Mouse (Mus musculus) megakaryocyte, embryonic 14.5 days (primary cell): Measurements from ENCODE around the gene Cyp4a32. TPM values are rescaled to one million over a fixed set of nuclear protein-coding genes. Genes with fewer than 3 reads are reported as not detected.
"Not testable (repeated sequence)": the region's sequence is repeated elsewhere in the genome, so short reads cannot be mapped to it uniquely, and the experiment has no call there.

ENCODE experiments used
- H3K27me3 ChIP-seq: replicated peaks from 2 replicates; pipeline ENCODE3; 2012; ENCODE audit warnings: inconsistent platforms
- H3K36me3 ChIP-seq: replicated peaks from 2 replicates; pipeline ENCODE3; 2012; ENCODE audit warnings: low read length, inconsistent platforms, mixed read lengths
- H3K4me1 ChIP-seq: 2 replicates; pipeline ENCODE4 v1.6.1; 2012; ENCODE audit warnings: inconsistent platforms
- H3K4me3 ChIP-seq: replicated peaks from 2 replicates; pipeline ENCODE3; 2012; ENCODE audit warnings: moderate library complexity, mild to moderate bottlenecking, inconsistent platforms
- H3K9me3 ChIP-seq: 2 replicates; pipeline ENCODE4 v1.6.1; 2012; ENCODE audit warnings: inconsistent platforms
- FLI1 ChIP-seq: IDR thresholded peaks from 2 replicates; pipeline ENCODE4 v1.6.1; 2012; ENCODE audit warnings: low read length, inconsistent platforms, mixed read lengths
- GATA1 ChIP-seq: IDR thresholded peaks from 3 replicates; pipeline ENCODE4 v1.6.1; 2012; ENCODE audit warnings: mixed read lengths, low read length, inconsistent platforms, borderline replicate concordance
- polyA plus RNA-seq: library from polyadenylated mRNA; stranded (reverse); fragments of >175 nt; gene quantifications from 2 replicates; pipeline ENCODE4 v1.2.3, GENCODE M21; 2012; ENCODE audit warnings: low replicate concordance; ENCODE audit not compliant: insufficient read depth

Gene Cyp4a32
- polyA plus RNA-seq, 1 experiment: not detected

DNA sequence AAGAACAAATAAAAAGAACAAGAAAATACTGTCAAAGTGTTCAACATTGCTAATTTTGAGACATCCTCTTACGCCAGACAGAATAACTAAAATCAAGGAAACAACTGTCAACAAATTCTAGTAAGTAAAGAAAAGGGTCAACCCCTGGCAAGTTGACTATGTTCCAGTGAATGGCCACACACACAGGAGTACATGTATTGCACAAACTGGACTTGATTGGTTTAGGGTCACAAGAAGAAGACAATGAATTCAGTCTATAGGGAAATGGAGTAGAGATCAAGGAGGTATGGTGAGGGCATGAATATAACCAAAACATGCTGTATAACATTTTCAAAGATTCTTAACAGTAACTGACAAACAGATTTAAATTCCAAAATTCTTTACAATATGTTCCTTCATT is 4.4 kb upstream of the Cyp4a32 start:
- no peak for TF ChIP-seq FLI1
- TF ChIP-seq GATA1: no peak
- no peaks in the 10 kb centered on the region for H3K36me3 ChIP-seq
- H3K27me3 ChIP-seq: no peaks in the 10 kb centered on the region
- H3K4me1 ChIP-seq: peaks cover 3% of the 10 kb centered on the region; the same call in 1 of the 2 replicates
- no peaks in the 10 kb centered on the region for H3K9me3 ChIP-seq
- H3K4me3 ChIP-seq: no peak overlapping the region

DNA sequence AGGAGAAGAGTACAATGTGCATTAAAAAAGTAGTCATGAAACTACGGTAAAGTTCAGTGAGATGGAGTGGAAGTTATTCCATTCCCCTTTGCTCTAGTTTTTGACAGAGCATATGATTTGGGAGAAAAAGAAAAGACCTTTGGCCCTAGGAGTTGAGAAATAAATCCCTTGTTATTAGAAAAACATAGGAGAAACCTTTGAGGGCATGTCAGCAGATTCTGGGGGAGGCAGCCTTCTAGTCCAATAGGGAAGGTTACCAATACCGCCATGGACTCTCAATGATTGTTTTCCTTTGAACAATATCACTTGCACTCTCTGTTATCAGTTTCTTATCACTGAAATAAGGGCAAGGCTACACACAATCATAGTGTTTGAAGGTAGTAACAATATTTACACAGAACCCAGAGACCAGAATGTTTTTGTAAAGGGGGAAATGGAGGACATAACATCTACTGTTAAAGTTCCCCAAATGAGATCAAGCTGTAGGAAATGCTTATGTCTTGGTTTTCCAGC is 3.9 kb upstream of the Cyp4a32 start:
- H3K36me3 ChIP-seq: no peaks in the 10 kb centered on the region
- H3K27me3 ChIP-seq: no peaks in the 10 kb centered on the region
- no peak overlapping the region for H3K4me3 ChIP-seq
- TF ChIP-seq GATA1 (no peak), FLI1 (no peak)
- H3K9me3 ChIP-seq: no peaks in the 10 kb centered on the region
- H3K4me1 ChIP-seq: peaks cover 3% of the 10 kb centered on the region; the same call in 1 of the 2 replicates

DNA sequence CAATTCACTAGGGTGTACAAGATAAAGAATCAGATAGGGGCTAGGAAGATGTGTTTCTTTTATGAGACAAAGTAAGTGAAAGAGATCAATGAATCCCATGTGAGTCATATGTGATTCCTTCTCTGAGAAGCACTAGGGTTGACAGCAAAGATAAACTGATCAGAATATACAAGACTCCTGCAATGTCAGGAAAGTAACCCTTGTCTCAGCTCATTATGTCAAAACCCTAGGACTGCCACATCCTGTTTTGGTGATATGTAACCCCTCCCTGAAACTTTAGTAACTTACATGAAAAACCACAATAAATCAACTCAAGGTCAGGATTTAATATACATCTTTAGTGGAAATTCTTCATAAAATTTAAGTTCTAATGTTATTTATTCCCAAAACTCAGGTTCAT is 13.2 kb downstream of the Cyp4a32 start:
- Histone ChIP-seq H3K36me3 (no peaks in the 10 kb centered on the region), H3K4me1 (no peaks in the 10 kb centered on the region)
- TF ChIP-seq FLI1 (no peak), GATA1 (no peak)

DNA sequence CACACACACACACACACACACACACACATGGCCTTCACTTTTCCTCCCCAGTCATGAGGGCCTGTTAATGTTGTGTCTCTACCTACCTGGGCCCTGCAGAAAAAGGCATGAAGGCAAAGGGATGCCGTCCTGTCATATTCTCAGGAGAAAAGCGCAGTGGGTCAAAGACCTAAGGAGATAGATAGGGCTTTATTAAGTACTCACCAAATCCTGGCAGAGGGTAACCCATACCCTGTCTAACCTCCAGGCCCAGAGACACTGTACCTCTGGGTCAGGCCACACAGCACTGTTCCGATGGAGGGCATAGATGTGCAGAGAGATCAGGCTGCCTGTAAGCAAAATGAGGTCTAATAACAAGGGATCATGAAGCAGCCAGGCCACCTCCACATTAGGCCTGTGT is 24.8 kb downstream of the Cyp4a32 start:
- H3K4me3 ChIP-seq, H3K9me3 ChIP-seq, H3K4me1 ChIP-seq, H3K27me3 ChIP-seq, H3K36me3 ChIP-seq: not testable (repeated sequence)

More for the DNA sequence above, 13.2 kb downstream of the Cyp4a32 start:
- Histone ChIP-seq H3K27me3 (no peaks in the 10 kb centered on the region), H3K4me3 (no peak overlapping the region), H3K9me3 (no peaks in the 10 kb centered on the region)

DNA sequence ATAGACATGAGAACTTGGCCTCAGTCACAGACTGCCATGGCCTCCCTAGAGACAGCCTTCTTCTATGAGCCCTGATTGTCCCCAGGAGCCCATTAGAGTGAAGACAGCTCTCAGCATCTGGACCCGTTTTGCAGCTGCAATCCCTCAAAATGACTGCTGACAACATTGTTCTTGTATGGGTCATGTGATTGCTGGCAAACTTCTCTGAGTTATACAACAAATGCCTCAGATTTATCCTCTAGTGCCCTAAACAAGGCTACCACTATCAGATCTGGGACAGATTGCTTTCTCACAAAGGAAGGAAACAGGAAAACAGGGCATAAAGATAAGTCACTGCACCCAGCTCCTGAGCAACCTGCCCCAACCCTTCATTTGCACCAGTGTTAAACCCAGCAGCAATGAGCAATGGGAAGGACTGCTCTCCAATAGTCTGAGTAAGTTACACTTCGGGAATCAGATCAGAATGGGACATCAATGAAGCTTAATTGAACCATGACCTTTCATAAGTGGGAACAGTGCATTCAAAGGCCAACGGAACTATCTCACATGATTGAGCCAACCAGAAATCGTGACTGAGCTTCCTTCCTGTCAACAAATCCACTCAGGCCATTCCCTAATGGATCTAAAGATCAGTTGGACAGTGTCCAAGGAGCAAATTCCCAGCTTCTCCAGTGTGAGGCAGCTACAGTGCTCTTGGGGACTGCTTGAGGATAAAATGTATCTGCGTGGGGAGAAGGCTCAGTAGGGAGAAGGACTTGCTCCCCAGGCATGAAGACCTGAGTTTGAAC is 42.4 kb downstream of the Cyp4a32 start:
- Histone ChIP-seq H3K9me3 (no peaks in the 10 kb centered on the region), H3K36me3 (no peaks in the 10 kb centered on the region), H3K27me3 (peaks cover 5% of the 10 kb centered on the region), H3K4me1 (no peaks in the 10 kb centered on the region), H3K4me3 (no peak overlapping the region)
- TF ChIP-seq GATA1: no peak
- TF ChIP-seq FLI1: no peak

DNA sequence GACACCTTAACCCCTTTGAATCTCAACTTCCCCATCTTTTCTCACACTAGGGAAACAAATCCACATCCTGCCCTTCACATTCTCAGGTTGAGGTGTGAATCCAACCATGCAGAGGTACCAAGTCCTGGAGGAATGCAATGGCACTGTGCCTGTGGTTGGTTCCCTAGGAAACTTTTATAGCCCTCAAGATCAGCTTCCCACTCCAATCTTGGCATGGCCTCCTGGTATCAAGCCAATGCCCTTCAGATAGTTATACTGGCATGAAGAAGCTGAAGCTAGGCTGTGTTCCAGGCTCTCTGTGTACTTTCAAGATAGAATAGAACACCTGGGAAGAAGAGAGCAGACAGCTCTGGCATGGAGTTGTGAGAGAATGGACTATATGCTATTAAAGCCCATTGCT is 44.6 kb downstream of the Cyp4a32 start:
- H3K4me3 ChIP-seq: no peak overlapping the region
- H3K9me3 ChIP-seq: no peaks in the 10 kb centered on the region
- no peaks in the 10 kb centered on the region for H3K4me1 ChIP-seq
- TF ChIP-seq GATA1: no peak
- no peak for TF ChIP-seq FLI1
- H3K27me3 ChIP-seq: peaks cover 5% of the 10 kb centered on the region
- H3K36me3 ChIP-seq: no peaks in the 10 kb centered on the region

DNA sequence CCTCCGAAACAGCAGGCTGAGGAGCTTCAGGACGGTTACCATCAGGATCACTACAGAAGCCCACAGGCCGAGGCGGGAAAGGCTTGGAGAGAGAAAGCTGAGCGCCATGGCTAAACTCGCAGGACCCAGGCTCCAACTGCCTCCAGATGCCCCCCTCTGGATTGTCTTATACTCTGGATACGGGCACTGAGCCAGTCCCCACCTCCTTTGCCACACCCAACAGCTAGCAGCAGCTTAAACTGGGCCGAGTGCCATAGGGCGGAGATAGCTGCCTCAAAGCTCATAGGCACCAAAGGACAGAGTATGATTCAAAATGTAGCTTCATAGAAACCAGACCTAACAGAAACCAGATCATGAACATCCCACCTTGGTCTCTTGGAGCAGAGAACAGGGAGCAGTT is 46.8 kb downstream of the Cyp4a32 start, which contains the start of gene Cyp4b1:
TSS of gene Cyp4b1 (minus strand) at position 144 of the 400 bp plus-strand sequence.
- TF ChIP-seq FLI1: no peak
- TF ChIP-seq GATA1: no peak
- Histone ChIP-seq H3K4me1 (no peaks in the 10 kb centered on the region), H3K9me3 (no peaks in the 10 kb centered on the region), H3K27me3 (peaks cover 5% of the 10 kb centered on the region), H3K36me3 (no peaks in the 10 kb centered on the region), H3K4me3 (no peak within 1 kb of the TSS)

DNA sequence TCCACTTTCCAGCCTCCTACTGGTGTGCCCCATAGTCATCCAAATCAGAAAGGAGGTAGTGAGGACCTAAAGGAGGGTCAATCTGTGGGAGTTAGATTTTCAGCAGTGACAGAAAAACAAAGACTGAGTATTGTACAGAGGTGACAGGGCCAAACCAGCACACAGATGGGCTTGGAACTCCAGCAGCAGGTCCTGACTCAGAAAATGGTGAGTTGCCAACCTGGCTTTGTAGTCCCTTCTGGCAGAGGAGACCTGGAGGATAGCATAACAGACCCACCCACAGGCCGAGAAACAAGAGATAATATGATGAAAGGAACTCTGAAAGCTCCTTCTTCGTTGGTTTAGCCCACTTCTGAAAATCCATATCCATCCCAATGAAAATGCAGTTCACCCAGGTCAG is 48.0 kb downstream of the Cyp4a32 start:
- 0 out of 2 replicates have a peak, but pooled peaks cover 3% of the 10 kb centered on the region for H3K9me3 ChIP-seq
- no peaks in the 10 kb centered on the region for H3K4me1 ChIP-seq
- no peak overlapping the region for H3K4me3 ChIP-seq
- TF ChIP-seq FLI1 (no peak), GATA1 (no peak)
- H3K36me3 ChIP-seq: no peaks in the 10 kb centered on the region
- H3K27me3 ChIP-seq: peaks cover 5% of the 10 kb centered on the region

DNA sequence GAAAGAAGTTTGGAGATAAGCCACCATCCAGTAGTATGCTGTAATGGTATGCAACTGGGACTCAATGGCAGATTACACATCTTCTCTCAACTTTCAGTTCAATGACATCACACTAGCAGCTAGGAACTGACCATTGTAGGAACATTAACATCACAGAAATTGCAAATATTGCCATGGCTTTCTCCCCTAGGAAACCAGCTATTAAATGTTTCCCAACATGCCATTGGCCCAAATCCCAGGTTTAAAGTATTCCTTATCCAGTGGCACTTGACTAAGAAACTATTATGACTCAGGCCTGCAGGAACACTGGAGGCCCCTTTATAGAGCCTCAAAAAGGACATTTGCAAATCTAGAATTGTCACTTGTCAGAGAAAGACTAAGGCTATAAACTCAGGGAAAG is 48.6 kb downstream of the Cyp4a32 start:
- Histone ChIP-seq H3K36me3 (no peaks in the 10 kb centered on the region), H3K27me3 (peaks cover 4% of the 10 kb centered on the region), H3K9me3 (0 out of 2 replicates have a peak, but pooled peaks cover 3% of the 10 kb centered on the region), H3K4me1 (no peaks in the 10 kb centered on the region), H3K4me3 (no peak overlapping the region)
- no peak for TF ChIP-seq FLI1
- TF ChIP-seq GATA1: no peak

DNA sequence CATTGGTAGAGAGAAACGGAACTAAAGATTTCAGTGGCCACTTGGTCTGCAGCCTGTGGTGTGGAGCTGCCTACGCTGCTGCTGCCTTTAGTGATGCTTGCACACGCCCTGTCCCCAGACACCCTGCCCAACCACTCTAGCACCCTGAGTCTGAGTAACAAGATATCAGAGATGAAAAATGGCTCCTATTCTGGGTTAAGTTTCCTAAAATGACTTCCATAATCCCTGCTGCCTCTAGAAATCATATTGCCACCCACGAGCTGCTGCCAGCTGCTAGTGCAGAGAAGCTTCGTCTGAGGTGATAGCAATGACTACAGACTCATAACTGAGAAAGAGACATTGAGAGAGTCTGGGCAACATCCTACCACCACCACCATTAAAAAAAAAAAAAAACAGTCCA is 50.1 kb downstream of the Cyp4a32 start:
- Histone ChIP-seq H3K4me1 (no peaks in the 10 kb centered on the region), H3K27me3 (no peaks in the 10 kb centered on the region), H3K9me3 (0 out of 2 replicates have a peak, but pooled peaks cover 3% of the 10 kb centered on the region), H3K36me3 (no peaks in the 10 kb centered on the region), H3K4me3 (no peak overlapping the region)
- TF ChIP-seq GATA1 (no peak), FLI1 (no peak)

DNA sequence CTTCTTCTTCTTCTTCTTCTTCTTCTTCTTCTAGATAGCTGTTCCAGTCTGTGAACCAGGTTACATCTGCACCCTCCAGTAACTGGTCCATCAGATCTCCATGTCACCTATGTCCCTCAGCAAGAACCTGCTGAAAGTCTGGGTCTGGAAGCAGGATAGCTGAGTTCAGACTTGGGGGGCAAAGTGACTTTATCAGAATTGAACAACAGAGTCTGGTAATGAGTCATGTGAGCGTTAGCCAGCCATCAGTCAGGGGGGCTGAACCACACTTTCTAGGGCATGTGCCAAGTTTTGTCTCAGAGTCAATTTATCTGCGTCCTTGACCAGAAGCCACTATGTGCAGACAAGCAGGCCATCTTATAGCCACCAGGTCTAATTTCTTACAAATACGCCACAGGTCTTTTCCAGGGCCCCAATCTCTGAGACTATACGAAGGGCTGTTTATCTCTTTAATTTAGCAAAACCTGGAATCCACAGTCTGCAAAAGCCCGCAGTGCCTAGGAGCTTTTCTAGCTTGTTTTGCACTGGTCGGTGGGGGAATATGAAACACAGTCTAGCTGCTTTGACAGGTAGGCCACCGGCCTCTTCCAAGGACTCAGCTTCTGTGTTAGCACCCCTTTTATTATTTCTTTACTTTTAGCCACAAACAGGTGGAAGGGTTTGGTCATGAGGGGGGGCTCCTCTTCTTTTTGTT is 55.2 kb downstream of the Cyp4a32 start:
- peaks cover 11% of the 10 kb centered on the region for H3K4me1 ChIP-seq
- H3K9me3 ChIP-seq, H3K27me3 ChIP-seq, H3K4me3 ChIP-seq, H3K36me3 ChIP-seq: not testable (repeated sequence)

DNA sequence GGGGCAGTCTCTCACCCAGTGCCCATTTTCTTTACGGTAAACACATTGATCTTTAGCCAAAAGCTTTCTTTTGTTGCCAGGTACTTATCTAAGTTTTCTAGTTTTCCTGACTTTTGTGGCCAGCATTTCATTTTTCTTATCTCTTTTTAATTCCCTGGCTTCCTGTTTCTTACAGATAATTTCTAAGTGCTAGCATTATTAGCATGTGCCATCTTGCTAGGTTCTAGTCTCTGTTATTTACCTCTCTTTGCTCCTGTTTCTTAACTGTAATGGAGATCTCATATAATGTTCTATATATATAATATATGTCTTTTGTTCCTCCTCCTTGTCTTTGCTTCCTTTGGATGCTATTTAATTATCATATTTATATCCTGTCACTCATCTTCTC is 55.8 kb downstream of the Cyp4a32 start:
- not testable (repeated sequence) for H3K36me3 ChIP-seq, H3K27me3 ChIP-seq, H3K4me3 ChIP-seq, H3K9me3 ChIP-seq
- peaks cover 11% of the 10 kb centered on the region for H3K4me1 ChIP-seq
